Mouse (Mus musculus) embryonic fibroblast, embryonic 13.5 days (primary cell): Measurements from ENCODE around the gene Psmb9. TPM values are rescaled to one million over a fixed set of nuclear protein-coding genes. Genes with fewer than 3 reads are reported as not detected.

ENCODE experiments used
- H3K27ac ChIP-seq: 2 replicates; pipeline ENCODE4 v1.5.1; 2012; ENCODE audit warnings: low read length, control low read depth, inconsistent platforms; ENCODE audit not compliant: insufficient read depth
- H3K4me1 ChIP-seq: 2 replicates; pipeline ENCODE4 v1.6.1; 2011; ENCODE audit warnings: low read length; ENCODE audit not compliant: control insufficient read depth, insufficient read depth
- H3K4me3 ChIP-seq: 2 replicates; pipeline ENCODE4 v1.5.1; 2011; ENCODE audit warnings: mild to moderate bottlenecking, control low read depth, low read length; ENCODE audit not compliant: insufficient read depth
- CTCF ChIP-seq: IDR thresholded peaks from 2 replicates; pipeline ENCODE4 v1.5.1; 2011; ENCODE audit warnings: mild to moderate bottlenecking, control low read depth, low read length, moderate library complexity, borderline replicate concordance; ENCODE audit not compliant: insufficient read depth
- POLR2A ChIP-seq: IDR thresholded peaks from 2 replicates; pipeline ENCODE4 v1.6.1; 2011; ENCODE audit warnings: low read depth, mild to moderate bottlenecking, control low read depth, low read length, moderate library complexity
- polyA plus RNA-seq: library from polyadenylated mRNA; stranded (reverse); fragments of >200 nt; gene quantifications from 2 replicates; pipeline ENCODE4 v1.2.4, GENCODE M21; 2011; ENCODE audit warnings: low read depth; ENCODE audit not compliant: missing spikeins, insufficient read length

The Psmb9 gene
- polyA plus RNA-seq, 1 experiment: 11.9 TPM

DNA sequence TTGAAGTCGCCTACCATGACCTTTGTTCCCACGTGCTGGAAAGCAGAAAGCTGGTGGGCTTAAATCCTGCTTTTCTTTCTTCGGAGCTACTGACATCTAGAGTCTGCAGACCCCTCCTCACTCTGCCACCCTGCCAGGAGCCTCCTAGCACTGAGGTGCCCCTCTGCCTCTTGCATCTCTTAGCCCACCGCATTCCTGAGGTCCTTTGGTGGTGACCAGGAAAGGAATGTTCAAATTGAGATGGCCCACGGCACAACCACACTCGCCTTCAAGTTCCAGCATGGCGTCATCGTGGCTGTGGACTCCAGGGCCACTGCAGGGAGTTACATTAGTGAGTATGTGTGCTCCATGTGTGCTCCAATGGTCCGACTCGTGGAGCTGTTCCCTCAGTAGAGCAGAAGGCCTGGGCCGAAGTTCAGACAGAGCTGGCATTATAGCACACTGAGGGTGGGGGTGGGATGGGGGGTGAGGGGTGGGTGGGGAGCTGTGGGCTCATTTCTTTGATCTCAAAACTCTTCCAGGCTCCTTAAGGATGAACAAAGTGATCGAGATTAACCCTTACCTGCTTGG, 11.6 kb upstream of the Psmb9 start:
- H3K27ac ChIP-seq: no peak overlapping the region
- H3K4me3 ChIP-seq: no peak overlapping the region
- no peak for TF ChIP-seq POLR2A
- TF ChIP-seq CTCF: no peak
- no peaks in the 10 kb centered on the region for H3K4me1 ChIP-seq

DNA sequence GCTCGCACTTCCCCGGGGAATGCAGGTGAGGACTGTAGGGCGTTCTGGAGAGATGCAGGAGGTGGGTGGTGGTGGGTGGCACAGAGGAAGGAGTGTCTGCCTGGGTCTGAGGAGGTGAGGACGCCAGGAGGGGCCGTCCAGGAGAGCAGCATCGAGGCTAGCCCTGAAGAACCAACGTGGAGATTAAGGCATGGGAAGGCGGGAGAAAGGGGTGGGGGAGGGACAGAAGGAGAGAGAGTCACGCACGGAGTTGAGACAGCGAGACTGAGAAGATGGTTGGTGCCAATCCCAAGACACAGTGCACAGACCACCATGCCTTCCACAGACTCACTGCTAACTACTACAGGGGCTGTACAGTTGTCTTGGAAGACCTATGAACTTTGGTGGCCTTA, 11.0 kb upstream of the Psmb9 start:
- TF ChIP-seq POLR2A: no peak
- no peak for TF ChIP-seq CTCF
- Histone ChIP-seq H3K4me1 (no peaks in the 10 kb centered on the region), H3K27ac (no peak overlapping the region), H3K4me3 (peak overlapping the region; percentile 47)

GRCm38 (mm10) chr17:34197904-34198520, 10.4 kb upstream of the Psmb9 start:
- peak overlapping the region; percentile 47 for H3K4me3 ChIP-seq
- no peak overlapping the region for H3K27ac ChIP-seq
- H3K4me1 ChIP-seq: no peaks in the 10 kb centered on the region
- no peak for TF ChIP-seq CTCF
- peak; percentile 35; the same call in 1 of the 2 replicates for TF ChIP-seq POLR2A

- TF ChIP-seq POLR2A (0 out of 2 replicates have a peak, but pooled peaks have one; percentile 40), CTCF (no peak)
- no peak within 1 kb of the TSS for H3K27ac ChIP-seq
- H3K4me3 ChIP-seq: peak within 1 kb of the TSS; percentile 47
- no peaks in the 10 kb centered on the region for H3K4me1 ChIP-seq
These were observed 9.7 kb upstream of the Psmb9 start, which contains the start of gene Psmb8 for GRCm38 (mm10) chr17:34196941-34197894. Gene Psmb8 (plus strand): TSS chr17:34197721.

DNA sequence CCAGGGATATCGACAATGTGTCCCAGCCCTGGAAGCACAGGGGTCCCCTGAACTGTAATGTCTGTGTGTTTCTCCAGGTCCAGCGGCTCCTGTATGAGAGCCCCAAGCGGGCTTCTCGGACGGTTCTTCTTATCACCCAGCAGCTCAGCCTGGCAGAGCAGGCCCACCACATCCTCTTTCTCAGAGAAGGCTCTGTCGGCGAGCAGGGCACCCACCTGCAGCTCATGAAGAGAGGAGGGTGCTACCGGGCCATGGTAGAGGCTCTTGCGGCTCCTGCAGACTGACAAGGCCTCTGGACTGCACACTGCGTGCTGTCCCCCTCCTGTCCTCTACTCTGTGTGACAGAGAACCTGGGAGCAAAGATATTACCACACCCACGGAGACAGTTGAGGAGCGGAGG, 8.9 kb upstream of the Psmb9 start:
- TF ChIP-seq CTCF (no peak), POLR2A (no peak)
- no peaks in the 10 kb centered on the region for H3K4me1 ChIP-seq
- H3K27ac ChIP-seq: no peak overlapping the region
- no peak overlapping the region for H3K4me3 ChIP-seq

- no peak overlapping the region for H3K27ac ChIP-seq
- no peaks in the 10 kb centered on the region for H3K4me1 ChIP-seq
- TF ChIP-seq CTCF (no peak), POLR2A (no peak)
- no peak overlapping the region for H3K4me3 ChIP-seq
These were observed 7.2 kb upstream of the Psmb9 start for GRCm38 (mm10) chr17:34194723-34195122.

DNA sequence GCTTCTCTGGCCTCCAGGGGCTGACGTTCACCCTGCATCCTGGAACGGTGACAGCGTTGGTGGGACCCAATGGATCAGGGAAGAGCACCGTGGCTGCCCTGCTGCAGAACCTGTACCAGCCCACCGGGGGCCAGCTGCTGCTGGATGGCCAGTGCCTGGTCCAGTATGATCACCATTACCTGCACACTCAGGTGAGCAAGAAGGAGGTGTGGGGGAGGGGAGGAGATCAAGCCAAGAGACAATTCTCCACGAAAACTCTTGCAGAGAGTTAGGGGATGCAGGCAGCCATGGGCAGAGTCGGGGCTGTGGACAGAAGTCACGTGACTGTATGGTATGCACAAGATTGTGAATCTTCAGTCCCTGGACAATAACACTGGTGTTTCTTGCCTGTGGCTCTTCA, 5.9 kb upstream of the Psmb9 start:
- H3K4me3 ChIP-seq: no peak overlapping the region
- no peak for TF ChIP-seq CTCF
- TF ChIP-seq POLR2A: no peak
- H3K4me1 ChIP-seq: no peaks in the 10 kb centered on the region
- no peak overlapping the region for H3K27ac ChIP-seq

DNA sequence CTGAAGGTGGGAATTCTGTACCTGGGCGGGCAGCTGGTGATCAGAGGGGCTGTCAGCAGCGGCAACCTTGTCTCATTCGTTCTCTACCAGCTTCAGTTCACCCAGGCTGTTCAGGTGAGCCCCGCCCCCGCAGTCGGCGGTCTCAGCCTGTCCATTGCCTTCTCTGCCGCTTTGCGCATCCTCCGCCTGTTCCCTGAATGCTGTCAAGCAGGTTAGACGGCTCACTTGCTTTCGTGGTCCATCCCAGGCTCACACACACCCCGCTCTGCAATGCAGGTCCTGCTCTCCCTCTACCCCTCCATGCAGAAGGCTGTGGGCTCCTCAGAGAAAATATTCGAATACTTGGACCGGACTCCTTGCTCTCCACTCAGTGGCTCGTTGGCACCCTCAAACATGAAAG, 5.3 kb upstream of the Psmb9 start:
- TF ChIP-seq CTCF: no peak
- TF ChIP-seq POLR2A: no peak
- H3K4me1 ChIP-seq: no peaks in the 10 kb centered on the region
- no peak overlapping the region for H3K4me3 ChIP-seq
- H3K27ac ChIP-seq: no peak overlapping the region

DNA sequence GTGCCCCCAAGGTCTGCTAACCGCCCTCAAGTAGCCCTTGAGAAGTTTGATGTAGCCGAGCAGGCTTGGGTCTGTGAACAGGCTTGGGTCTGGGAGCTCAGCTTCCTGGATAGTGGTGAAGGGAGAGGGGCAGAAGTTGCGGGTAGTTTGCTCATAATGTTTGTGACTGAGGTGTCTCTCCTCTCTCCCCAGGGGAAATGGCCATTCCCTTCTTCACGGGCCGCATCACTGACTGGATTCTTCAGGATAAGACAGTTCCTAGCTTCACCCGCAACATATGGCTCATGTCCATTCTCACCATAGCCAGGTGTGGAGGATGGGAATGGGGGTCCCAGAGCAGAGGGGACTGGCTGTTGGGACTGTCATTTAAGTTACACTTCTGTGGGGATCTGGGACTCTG, 1.4 kb upstream of the Psmb9 start:
- H3K4me1 ChIP-seq: no peaks in the 10 kb centered on the region

More for the DNA sequence above, 1.4 kb upstream of the Psmb9 start:
- Histone ChIP-seq H3K27ac (no peak overlapping the region), H3K4me3 (no peak overlapping the region)
- TF ChIP-seq CTCF: no peak
- TF ChIP-seq POLR2A: no peak
